Mouse (Mus musculus): ENCODE data around the gene Fbxo8.

The Fbxo8 gene

DNA sequence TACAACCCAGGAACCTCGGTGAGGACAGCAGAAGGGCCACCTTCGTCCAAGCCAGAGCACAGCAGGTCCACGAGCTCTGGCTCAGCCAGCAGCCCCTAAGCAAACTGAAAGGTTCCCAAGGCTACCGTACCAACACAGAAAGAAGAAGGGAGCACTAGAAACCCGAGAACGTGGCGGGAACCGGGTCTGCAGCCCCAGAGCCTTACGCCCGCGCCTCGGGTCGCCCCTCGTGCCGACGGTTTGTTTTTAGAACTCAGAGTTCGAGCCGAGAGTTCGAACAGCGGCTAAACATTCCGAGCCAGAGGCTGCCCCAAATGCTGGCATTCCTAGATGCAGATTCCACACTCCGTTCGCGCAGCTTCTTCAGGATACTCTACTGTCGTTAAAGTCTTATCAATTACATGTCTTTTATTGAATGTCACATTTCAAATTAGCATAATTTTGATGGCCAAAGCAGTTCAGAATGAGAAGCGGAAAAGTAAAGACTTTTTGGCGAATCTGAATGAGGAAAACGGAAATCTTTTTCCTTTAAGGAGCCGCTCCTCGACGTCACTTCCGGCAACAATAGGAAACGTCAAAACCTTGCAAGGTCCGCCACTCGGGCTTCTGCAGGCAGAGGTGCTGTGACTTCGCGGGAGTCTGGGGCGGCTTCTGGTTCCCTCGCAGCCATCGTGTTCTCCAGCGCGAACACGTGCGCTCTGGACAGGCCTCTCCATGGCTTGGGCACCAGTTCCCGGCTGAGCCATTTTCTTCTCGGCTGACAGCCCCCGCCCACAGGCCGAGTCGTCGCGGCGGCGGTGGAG lies at the start of gene Fbxo8, which contains the start of gene Cep44:
Gene Fbxo8, plus strand, starts transcription at position 533 of the 803 bp plus-strand sequence.
Gene Cep44, minus strand, starts transcription at position 490 of the 803 bp plus-strand sequence.
- DNase-seq (ENCODE audit: low spot score in 2 of 2): peak; percentile 71 to 76

DNA sequence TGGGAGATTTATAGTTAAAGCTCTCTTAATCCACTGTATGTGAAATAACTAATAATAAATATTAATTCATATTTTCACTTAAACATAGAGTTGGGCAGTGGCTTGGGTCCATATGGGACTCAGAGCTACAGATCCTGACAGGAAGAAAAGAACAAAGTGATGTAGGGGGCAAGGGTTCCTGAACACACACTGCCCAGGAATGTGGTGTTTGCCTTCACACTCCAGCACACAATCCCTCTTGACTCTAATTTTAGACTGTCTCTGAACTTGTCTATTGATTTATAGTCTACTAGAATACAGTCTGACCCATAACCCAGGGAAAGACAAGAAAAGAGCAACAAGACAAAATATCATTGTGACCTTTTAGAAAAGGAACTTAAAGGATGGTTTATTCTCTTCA lies 49.0 kb upstream of the Fbxo8 start:
- no peak for DNase-seq (ENCODE audit: low spot score in 2 of 2)

DNA sequence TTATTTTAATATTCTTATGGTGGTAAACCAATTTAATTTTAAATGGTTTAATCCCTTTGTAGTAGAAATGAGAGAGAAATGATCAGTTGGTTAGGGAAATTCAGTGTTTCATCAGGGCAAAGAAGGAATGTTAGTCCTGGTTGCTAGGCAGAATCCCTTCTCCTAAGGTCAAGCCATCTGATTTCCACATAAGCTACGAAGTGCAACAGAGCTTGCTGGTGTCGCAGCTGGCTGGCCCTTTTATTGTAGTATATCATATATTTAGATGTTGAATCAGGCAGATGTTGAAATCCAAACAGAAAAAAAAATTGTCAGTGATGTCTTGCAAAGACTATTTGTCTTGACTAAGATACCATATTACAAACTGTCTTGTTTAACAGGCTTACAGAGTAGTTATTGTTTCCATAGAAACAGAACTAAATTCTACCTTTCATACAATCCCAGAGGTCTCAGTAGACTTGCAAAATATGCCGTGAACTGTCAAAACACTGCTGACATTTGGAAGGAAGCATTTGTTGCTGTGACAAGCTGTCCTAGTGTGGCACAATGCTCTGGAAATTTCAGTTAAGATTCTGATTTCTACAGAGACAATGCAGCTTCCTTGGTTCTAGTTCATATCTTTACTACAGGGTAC lies 42.5 kb upstream of the Fbxo8 start:
- no peak for DNase-seq (ENCODE audit: low spot score in 2 of 2)

DNA sequence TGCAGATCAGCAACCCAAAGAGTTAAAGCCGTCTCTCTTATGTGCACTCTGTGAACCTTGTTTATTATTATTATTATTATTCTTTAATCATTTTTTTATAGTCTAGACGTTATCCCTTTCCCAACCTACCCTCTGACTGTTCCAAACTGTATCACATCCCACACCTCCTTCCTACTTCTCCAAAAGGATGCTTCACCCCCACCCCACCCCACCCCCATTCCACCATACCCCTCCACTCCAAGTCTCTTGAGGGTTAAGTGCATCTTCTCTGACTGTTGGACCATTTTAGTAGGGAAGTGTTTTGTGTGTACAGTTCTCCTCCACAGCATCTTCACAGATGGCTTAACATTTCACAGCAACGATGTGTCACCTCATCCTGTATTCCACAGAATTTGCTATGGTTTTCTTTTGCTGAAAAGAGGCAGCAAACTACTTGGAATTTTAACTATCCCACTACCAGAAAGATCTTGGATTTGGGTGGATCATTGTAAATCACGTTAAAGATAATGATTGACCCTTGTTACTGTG lies 41.9 kb upstream of the Fbxo8 start:
- no peak for DNase-seq (ENCODE audit: low spot score in 2 of 2)

DNA sequence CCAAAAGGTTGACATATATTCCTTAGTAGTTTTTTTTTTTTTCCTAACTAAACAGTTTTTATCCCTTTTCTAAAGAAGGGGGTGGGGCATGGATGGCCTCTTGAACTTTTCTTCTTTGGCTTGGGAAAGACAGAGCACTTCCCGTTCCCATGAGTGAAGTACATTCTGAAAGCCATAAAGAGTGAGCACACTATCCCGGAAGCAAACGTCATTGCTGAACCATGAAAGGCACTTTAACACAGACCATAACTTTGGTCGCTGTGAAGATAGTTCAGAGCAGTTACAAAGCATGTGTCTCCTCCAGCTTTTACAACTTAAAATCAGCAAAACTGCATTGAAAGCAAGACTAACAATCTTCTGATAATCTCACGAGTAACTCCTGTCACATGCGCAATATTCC lies 32.0 kb upstream of the Fbxo8 start:
- no peak for DNase-seq (ENCODE audit: low spot score in 2 of 2)

DNA sequence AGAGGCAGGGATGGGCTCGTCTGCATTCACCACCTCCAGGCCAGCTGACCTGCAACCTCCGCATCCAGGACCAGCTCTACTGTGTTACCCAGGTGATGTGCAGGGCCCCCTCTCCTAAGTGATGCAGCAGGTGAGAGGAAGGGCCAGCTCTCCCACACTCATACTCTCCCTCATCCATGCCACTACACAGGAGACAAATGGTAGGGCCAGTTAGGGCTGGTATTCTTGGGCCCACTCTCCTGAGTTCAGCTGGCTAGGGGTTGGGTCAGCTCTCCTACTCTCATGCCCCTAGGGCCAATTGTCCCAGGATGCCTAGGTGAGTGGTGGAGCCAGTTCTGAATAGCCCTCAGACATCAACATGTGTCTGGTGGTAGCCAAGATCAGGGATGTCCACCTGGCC lies 30.6 kb upstream of the Fbxo8 start:
- no peak for DNase-seq (ENCODE audit: low spot score in 2 of 2)

DNA sequence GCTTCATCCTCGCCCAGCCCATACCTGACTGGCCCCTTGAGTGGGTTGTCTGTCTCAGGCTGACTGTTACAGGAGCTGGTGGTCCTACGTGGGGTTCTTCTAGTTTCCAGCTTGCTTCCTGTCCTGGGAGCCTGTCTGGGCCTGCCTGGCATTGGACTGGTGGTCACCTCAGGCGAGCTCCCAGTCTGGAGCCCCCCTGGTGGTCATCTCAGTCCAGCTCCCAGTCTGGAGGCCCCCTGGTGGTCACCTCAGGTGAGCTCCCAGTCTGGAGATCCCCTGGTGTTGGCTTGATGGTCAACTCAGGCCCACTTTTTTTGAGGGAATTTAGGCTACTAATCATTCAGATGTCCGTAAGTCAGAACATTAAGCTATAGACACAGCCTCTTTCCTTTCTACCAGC lies 29.8 kb upstream of the Fbxo8 start:
- DNase-seq (ENCODE audit: low spot score in 2 of 2): no peak

DNA sequence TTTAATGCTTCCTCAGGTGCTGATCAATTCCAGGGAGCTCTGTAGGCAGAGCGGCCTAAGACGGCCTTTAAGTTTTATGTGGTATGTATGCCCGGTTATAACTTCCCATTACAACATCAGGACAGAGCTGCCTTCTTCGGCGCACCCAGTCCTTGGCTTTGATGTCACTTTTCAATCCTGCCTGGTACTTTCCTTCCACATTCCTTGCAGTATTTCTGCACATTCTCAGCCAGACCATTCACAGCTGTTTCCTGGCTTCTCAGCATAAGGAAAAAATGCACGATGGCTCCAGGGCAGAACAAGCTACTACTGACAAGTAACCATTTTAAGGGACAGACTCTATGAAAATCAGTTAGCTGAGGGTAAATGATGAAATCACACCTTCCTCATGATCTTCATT lies 22.0 kb upstream of the Fbxo8 start:
- DNase-seq (ENCODE audit: low spot score in 2 of 2): no peak

DNA sequence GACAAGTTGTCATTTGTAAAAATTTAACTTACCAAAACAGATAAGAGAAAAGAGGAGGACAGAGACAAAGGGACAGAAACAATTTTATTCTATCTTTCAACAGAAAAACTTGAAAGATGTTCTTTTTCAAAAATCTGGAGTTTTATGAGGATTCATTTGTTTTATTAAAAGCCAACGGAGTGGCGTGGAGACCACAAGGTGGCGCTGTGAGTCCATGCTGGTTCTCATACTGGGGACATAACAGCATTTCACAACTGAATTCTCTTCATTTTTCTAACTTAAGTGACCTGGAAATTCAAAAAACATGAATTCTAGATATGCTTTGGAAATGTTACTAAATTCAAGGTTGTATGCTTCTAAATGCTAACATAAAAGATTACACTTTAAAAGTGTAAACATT lies 20.5 kb upstream of the Fbxo8 start:
- peak in 1 of 2 experiments; percentile 48 for DNase-seq (ENCODE audit: low spot score in 2 of 2)

DNA sequence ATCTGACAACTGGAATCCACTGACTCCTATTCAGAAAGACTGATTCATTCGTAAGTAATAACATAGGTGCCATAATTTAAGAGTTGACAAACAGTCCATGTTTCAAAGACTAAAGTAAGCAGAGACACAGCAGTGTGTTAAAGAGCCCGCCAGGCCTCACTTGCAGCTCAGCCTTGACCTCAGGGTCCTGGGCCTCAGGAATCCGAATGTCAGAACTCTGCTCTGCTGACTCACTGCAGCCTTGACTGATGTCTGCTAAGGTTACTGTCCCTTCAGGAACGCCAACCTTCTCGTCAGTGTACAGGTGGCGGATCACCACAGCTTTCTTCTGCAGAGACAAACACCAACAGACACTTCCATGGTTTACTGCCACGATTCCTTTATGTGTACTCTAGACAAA lies 10.2 kb upstream of the Fbxo8 start:
- DNase-seq (ENCODE audit: low spot score in 2 of 2): no peak

DNA sequence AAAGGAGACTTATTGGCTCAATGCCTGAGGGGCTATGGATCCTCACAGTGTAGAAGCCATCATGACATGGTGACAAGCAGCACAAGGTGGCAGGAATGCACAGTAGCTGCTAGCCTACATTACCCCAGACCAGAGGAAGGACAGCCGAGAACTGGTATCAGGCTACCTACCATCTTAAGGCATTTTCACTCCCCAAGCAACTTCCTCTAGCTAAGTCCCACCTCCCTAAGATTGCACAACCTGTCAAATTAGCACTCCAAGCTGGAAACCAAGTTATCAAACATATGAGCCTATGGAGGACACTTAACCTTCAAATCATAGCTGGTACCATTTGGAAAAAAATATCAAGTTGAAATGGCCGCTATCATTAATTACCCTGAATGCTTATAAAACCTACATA lies 3.0 kb upstream of the Fbxo8 start:
- no peak for DNase-seq (ENCODE audit: low spot score in 2 of 2)

DNA sequence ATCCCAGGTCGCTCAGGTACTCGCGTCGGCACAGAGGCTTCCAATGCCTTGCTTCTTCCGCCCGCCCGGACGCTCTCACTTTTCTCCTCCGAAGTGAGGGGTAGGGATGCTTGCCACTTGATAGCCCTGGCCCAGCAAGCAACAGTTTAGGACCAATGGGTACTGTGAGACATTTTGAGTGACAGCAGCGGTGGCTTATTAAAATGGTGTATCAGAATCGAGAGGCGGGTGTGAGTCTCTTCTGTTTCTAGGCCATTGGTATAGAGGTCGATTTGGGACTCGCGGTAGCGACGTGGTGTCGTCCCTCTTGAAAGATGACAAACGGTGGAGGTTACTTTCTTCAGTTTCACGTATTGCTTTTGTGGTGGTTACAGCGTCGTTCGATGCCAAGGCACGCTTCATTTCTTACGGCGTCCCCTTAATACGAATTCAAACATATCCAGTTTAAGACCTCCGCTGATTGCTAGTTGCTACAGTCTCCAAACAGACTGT lies 517 bp downstream of the Fbxo8 start:
- peak; percentile 87 to 88 for DNase-seq (ENCODE audit: low spot score in 2 of 2)

DNA sequence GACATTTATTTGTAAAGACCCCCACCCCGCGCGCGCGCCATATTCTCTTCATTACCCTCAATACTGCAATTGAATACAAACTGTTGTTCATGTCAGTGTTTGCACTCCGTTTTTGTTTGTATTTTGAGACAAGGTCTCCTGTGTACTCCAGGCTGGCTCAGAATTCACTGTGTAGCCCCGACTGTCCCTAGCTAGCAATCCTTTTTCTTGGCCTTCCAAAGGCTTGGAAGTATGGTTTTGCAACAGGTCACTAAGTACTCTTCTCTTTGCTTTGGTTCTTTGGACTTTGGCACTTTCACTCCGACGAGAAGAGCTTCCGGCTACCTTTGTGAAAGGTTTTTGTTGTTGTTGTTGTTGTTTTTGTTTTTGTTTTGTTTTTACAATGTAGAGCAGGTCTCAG lies 1.2 kb downstream of the Fbxo8 start:
- DNase-seq (ENCODE audit: low spot score in 2 of 2): no peak

DNA sequence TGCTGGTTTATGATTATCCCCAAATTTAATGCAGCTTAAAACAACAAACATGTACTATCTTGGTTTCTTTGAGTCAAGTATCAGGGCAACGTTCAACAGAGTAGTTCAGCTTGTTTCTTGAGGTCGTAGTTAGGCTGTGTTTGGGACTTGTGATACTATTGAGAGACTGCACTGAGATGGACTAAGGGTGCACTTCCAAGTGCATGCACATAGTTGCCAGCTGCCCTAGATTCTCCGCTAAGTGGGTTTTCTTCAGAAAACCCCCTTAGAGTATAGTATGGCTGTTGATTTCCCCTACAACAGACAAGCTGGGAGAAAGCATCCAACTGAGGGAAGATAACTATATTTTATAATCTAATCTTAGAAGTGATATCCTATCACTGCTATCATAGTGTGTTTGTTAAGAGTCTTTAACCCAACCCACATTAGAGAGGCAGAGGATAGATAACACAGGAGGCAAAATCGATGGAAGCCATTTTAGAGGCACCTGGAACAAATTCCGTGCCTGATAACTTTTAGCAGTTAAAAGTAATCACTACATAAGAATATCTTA lies 1.7 kb downstream of the Fbxo8 start:
- no peak for DNase-seq (ENCODE audit: low spot score in 2 of 2)

DNA sequence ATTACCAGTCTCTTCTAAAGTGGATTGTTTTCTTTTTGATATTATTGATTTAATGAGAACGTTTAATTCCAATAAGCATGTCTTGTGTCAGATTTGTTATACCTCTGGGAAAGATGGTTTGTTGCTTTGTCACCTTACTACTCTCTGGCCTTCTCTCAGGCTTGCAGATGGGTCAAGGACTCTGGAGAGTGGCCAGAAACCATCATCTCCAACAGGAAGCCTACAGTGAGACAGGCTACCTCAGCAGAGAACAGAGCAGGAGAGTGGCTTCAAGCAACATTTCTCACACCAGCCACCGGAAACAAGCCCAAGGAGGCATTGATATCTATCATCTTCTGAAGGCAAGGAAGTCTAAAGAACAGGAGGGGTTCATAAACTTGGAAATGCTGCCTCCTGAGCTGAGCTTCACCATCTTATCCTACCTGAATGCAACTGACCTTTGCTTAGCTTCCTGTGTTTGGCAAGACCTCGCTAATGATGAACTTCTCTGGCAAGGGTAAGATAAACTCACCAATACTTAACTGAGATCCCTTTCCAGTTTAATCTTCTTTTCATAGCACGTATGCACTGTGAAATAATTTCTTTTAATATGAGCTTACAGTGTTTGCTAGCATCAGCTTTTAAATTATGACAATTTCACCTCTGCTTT lies 13.6 kb downstream of the Fbxo8 start:
- no peak for DNase-seq (ENCODE audit: low spot score in 2 of 2)

DNA sequence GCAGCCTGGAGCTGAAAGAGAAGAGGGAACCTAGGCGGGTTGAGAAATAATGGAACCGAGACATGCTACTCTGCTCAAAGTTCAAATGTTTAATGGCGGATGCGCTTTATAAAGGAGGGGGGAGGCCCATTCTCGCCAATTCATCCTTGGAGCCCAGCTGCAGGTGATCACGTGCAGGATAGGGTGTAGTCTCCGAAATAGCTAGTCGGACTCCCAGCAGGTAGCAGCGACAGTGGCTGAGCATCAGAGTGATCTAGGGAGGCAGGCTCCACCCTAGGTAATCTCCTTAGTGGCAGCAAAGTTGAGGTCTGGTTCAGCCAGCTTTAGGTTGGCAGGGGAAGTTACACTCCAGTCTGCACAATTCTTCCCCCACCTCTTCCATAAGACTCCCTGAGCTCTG lies 16.0 kb downstream of the Fbxo8 start:
- DNase-seq (ENCODE audit: low spot score in 2 of 2): no peak

DNA sequence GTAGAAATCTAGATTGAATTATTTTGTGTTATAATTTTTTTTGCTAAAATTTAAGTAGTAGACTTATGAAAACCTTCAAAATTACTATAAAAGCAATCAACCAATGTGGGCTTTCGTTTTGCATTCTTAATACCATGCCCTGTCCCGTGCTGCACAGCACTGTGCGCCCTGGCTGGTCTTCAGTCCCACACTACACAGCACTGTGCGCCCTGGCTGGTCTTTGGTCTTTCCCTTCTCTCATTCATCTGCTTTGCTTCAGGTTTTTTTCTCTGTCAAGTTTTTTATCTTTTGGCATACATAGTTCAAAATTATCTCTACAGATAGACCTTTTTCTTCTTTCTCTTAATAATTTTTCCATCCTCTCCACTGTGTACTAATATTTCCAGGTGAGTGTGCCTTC lies 30.0 kb downstream of the Fbxo8 start:
- no peak for DNase-seq (ENCODE audit: low spot score in 2 of 2)

DNA sequence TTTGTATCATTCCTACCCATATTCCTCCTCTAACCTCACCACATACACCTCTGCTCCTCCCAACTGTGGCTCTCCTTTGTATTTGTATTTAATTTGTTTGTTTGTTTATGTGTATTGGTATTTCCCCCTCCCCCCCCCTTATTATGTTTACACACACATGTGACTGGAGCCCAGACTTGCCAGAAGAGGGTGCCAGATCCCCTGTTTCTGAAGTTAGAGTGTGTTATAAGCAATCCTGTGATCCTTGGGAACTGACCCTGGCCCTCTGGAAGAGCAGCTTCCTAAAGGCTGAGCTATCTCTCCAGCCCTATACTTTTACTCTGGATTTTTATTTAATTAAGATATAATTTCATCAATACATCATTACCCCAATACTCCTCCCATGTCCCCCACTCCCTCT lies 32.0 kb downstream of the Fbxo8 start:
- no peak for DNase-seq (ENCODE audit: low spot score in 2 of 2)

DNA sequence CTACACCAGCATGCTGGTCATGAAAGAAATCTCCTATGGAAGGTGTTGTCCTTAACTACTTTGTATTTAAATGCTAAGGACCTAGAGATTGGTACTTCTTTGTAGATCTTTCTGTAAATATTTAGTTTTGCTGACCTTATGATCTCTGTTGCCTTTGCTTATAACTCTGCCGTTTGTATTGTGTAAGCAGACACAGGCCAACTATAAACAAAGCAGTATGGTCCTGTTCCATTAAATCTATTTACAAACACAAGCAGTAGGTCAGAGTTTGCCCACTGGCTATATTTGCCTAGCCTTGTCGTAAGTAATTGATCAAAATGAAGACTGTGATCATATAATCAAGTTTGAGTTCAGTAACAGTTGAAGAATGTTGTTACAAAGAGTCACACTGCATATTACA lies 38.1 kb downstream of the Fbxo8 start:
- DNase-seq (ENCODE audit: low spot score in 2 of 2): no peak

DNA sequence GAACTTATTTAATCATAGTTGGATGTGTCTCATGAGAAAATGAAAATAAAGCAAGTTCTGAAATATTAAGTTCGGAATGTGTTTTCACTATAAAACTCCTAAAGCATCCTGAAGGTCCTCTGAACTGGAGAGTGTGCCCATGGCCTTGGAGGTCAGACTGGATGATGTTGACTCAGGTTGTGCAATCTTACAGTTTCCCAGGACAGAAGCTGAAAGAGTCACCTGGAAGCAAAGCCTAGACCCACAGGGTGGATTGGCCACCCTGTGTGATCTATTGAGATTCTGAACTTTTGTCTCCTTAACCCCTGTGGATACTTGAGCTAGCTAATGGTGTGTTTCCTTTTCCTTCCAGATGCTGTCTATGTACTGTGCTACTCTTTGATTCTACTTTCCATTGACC lies 40.2 kb downstream of the Fbxo8 start:
- no peak for DNase-seq (ENCODE audit: low spot score in 2 of 2)

DNA sequence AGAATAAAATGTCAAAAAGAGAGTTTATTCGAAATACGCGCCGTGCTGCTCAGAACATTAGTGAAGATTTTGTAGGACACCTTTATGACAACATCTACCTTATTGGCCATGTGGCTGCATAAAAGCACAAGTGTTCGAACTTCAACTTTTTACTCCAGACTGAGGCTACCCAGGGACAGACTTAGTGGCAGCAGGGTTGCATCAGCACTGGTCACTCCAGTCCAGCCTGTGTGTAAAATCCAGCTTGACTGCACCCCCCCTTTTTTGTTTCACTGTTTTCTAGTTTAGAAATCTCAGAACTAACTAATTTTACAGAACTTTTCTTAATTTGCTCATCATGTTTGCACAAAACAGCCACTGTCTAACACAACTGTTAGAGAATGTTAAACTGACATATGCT lies 40.6 kb downstream of the Fbxo8 start:
- no peak for DNase-seq (ENCODE audit: low spot score in 2 of 2)

DNA sequence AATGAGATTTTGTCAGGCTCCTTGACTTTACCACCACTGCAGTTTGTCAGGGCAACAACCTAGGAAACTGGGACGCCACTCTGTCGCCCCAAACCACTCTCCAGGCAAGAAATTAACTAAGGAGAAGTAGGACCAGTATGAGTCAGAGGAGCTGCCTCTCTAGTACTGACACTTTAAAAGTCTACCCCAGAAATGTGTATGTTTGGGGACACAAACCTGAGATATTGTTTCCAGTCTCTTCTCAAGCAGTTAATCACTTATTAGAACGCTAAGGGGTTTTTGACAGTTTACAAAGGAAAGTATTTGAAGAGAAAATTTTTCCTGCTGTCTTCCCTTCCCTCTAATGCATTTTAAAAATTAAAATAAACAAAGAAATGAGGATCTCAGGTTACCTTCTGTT lies 55.6 kb downstream of the Fbxo8 start:
- no peak for DNase-seq (ENCODE audit: low spot score in 2 of 2)
